Mouse (Mus musculus) erythroblast, embryonic 14.5 days (primary cell): ENCODE measurements around the gene Agpat1.

Experiments
- GATA1 ChIP-seq: IDR thresholded peaks from 2 replicates; pipeline ENCODE4 v1.6.1; 2012; ENCODE audit warnings: low read length, inconsistent platforms, mixed read lengths
- TAL1 ChIP-seq: IDR thresholded peaks from 3 replicates; pipeline ENCODE4 v1.6.1; 2012; ENCODE audit warnings: low read length, inconsistent platforms, mixed read lengths

GRCm38 (mm10) chr17:34559116-34559515 lies 44.9 kb upstream of the Agpat1 start:
- TF ChIP-seq TAL1: no peak
- TF ChIP-seq GATA1: no peak
